Mouse (Mus musculus) brain, embryonic 14.5 days (tissue): ENCODE measurements around the gene Nlrp6. TPM values are rescaled to one million over a fixed set of nuclear protein-coding genes. Genes with fewer than 3 reads are reported as not detected.
"Not testable (repeated sequence)": the region's sequence is repeated elsewhere in the genome, so short reads cannot be mapped to it uniquely, and the experiment has no call there.

Experiments
- DNase-seq: peaks from one replicate; pipeline ENCODE4 v3.0.0-alpha.2; 2011; ENCODE audit warnings: low read depth
- CTCF ChIP-seq: fragments of 200-500 bp; IDR thresholded peaks from 2 replicates; pipeline ENCODE4 v1.5.1; 2012; ENCODE audit warnings: inconsistent platforms, mild to moderate bottlenecking, moderate library complexity, borderline replicate concordance; ENCODE audit not compliant: insufficient read depth, insufficient read length; ENCODE audit errors: extremely low read depth
- POLR2A ChIP-seq: fragments of 200-500 bp; IDR thresholded peaks from 2 replicates; pipeline ENCODE4 v1.6.1; 2012; ENCODE audit warnings: mild to moderate bottlenecking, inconsistent platforms, borderline replicate concordance; ENCODE audit not compliant: poor library complexity, insufficient read depth, insufficient read length, severe bottlenecking; ENCODE audit errors: extremely low read depth
- polyA plus RNA-seq: library from polyadenylated mRNA; depleted of rRNA; stranded (reverse); fragments of >200 nt; gene quantifications from 2 replicates; pipeline ENCODE4 v1.2.3, GENCODE M21; 2012; rRNA removed

Gene Nlrp6
- polyA plus RNA-seq, 1 experiment: 0.21 TPM

- TF ChIP-seq POLR2A: no peak
- TF ChIP-seq CTCF: no peak
- DNase-seq: peak; percentile 22
These were observed 47.3 kb downstream of the Nlrp6 start for GRCm38 (mm10) chr7:140967862-140968591.

DNA sequence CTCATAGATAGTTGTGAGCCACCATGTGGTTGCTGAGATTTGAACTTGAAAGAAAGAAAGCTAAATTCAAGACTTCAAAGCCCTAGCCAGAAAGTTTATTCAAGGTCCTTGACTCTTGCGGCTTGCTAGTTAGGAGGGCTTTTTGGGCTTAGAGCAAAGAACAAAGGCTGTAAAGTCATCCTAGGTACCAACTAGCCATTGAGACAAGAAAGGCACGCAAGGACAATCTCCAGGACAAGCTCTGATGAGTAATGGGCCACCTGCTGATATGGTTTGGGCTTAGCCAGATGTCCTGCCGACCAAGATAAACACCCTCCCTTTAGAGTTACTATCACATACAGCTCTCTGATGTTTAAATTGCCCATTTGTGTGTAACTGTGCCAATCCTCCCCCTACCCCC is 48.0 kb downstream of the Nlrp6 start:
- not testable (repeated sequence) for DNase-seq

- TF ChIP-seq CTCF (no peak), POLR2A (no peak)
These were observed 50.2 kb downstream of the Nlrp6 start for GRCm38 (mm10) chr7:140970931-140971330.

DNA sequence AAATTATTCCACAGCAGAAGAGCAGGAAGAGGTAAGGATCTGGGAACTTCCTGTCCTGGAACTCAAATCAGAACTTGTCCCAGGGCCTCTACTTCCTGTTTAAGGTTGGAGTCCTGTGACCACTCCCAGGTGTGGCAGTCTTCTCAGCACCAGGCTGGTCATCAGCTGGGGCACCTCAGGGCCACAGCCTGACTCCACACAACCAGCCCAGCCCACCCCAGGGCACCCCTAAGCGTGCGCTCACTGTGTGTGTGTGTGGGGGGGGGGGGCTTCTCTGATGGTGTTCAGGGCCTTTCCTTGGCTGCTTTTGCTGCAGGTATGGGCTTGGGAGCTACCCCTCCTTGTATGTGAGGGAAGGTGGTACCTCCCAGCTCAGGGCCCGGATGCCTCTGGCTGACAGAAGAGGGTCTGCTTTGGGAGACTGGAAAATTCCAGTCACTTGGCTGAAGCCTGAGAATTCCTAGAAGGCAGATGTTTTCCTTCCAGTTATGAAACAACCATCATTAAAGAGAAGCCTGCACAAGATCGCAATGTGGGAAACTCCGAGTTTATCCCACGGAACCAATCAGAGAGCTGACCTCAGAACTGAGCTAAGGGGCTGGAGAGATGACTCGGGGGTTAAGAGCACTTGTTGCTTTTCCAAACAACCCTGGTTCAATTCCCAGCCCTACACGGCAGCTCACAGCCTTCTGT is 50.9 kb downstream of the Nlrp6 start:
- no peak for DNase-seq
- no peak for TF ChIP-seq POLR2A
- TF ChIP-seq CTCF: no peak

More at GRCm38 (mm10) chr7:140970931-140971330, 50.2 kb downstream of the Nlrp6 start:
- DNase-seq: peak; percentile 14

DNA sequence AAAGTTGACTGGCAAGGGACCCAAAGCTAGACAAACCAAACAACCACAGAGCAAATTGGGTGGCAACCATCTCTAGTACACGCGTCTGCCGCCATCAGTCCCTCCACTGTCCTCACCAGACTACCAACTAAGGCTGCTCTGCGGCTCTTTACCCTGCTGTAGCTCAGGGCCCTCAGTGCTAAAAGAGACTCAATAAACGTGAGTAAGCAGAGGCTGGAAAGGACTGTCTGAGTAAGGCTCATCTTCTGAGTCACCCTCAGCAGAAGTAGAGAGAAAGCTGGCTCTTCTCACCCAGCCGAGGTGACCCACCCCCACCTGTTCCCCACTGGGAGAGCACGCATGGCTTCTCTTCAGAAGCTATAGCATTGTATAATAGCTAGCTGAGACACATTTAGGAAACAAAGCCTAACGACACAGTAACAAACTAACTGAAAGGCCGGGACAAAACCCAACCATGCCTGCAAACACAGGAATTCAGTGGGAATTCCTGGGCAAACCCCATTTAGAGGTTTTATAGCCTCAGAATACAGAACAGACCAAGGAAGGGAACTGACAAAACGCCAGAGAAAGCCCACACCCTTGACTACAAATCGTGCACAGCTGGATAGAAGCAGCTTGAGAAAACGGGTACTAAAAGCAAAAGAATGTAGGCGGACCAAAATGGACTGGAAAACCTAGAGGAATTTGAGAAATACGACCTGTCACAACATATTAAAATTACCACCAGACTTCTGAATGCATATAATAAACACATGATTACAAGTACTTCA is 52.9 kb downstream of the Nlrp6 start:
- no peak for TF ChIP-seq POLR2A
- no peak for TF ChIP-seq CTCF
- no peak for DNase-seq

DNA sequence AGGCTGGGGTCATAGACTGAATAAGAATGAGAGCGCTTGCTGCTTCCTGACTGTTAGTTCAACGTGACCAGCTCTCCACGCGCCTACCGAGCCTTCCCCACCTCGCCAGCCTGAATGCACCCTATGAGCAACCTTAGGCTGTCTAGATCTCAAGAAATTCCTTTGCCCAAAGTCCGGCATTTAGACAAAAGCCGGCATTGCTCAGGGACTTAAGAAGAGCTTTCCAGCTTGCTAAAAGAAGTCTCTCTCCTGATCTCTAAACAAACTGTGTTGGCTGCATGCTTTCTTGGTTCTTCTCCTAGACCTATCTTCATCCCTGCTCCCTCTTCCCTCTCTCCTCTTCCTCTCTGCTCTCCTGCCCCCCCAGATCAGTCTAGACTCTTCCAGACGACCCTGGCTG is 54.2 kb downstream of the Nlrp6 start:
- DNase-seq: no peak
- no peak for TF ChIP-seq POLR2A
- no peak for TF ChIP-seq CTCF

DNA sequence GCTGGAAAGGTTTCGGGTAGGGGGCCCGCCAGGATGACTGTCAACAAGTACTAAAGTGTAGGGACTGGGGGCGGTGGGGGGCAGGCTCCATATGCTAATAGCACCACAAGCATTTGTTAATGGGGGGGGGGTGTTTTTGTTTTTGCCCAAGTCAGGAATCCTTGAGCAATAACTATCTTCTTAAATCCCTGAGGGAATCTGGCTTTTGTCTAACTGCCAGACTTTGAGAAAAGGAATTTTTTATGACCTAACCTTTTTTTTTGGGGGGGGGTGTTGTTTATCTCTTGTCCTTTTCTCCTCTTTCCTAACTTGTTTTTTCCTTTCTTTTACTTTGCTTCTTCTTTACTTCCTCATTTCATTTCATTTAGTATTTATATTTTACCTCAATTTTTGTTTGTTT is 54.8 kb downstream of the Nlrp6 start:
- TF ChIP-seq CTCF (no peak), POLR2A (no peak)
- DNase-seq: no peak

GRCm38 (mm10) chr7:140976720-140977119 is 56.0 kb downstream of the Nlrp6 start:
- DNase-seq: not testable (repeated sequence)

Other genes with a start within 250 kb of the Nlrp6 start
- gene Olfr45, start 239.0 kb upstream of the Nlrp6 start, polyA plus RNA-seq: not detected in 2 replicates
- gene Olfr541, start 223.6 kb upstream of the Nlrp6 start, polyA plus RNA-seq: not detected in 2 replicates
- gene Cyp2e1, start 157.2 kb upstream of the Nlrp6 start, polyA plus RNA-seq: not detected in 2 replicates
- gene Syce1, start 133.1 kb upstream of the Nlrp6 start, polyA plus RNA-seq: 0.15 and 0.18 TPM in 2 replicates
- 7.7 and 12.8 TPM in 2 replicates for gene Zfp941, start 98.7 kb upstream of the Nlrp6 start, polyA plus RNA-seq
- gene Urah, start 85.9 kb upstream of the Nlrp6 start, polyA plus RNA-seq: 0.25 TPM in 1 of 2 replicates, not detected in the other
- gene Scgb1c1, start 75.4 kb upstream of the Nlrp6 start, polyA plus RNA-seq: 0.23 TPM in 1 of 2 replicates, not detected in the other
- gene Odf3, start 73.1 kb upstream of the Nlrp6 start, polyA plus RNA-seq: 0.06 and 0.07 TPM in 2 replicates
- 0.19 and 0.21 TPM in 2 replicates for gene Gm45785, start 64.6 kb upstream of the Nlrp6 start, polyA plus RNA-seq
- 103 and 106 TPM in 2 replicates for gene Ric8a, start 63.9 kb upstream of the Nlrp6 start, polyA plus RNA-seq
- 26.9 and 32.1 TPM in 2 replicates for gene Bet1l, start 63.3 kb upstream of the Nlrp6 start, polyA plus RNA-seq
- 138 and 146 TPM in 2 replicates for gene Psmd13, start 38.9 kb upstream of the Nlrp6 start, polyA plus RNA-seq
- gene Sirt3, start 38.6 kb upstream of the Nlrp6 start, polyA plus RNA-seq: 41.3 and 46.9 TPM in 2 replicates
- gene Cox8b, start 20.5 kb upstream of the Nlrp6 start, polyA plus RNA-seq: not detected in 2 replicates
- gene Pgghg, start 20.5 kb downstream of the Nlrp6 start, polyA plus RNA-seq: 13.2 and 18.9 TPM in 2 replicates
- 0.78 and 7.3 TPM in 2 replicates for gene Ifitm5, start 29.4 kb downstream of the Nlrp6 start, polyA plus RNA-seq
- not detected in 2 replicates for gene Gm45717, start 35.0 kb downstream of the Nlrp6 start, polyA plus RNA-seq
- gene Ifitm2, start 35.1 kb downstream of the Nlrp6 start, polyA plus RNA-seq: 153 and 201 TPM in 2 replicates
- 23.4 and 31.8 TPM in 2 replicates for gene Ifitm1, start 46.3 kb downstream of the Nlrp6 start, polyA plus RNA-seq
- 13.0 and 26.1 TPM in 2 replicates for gene Ifitm3, start 89.9 kb downstream of the Nlrp6 start, polyA plus RNA-seq
- gene Ifitm6, start 97.0 kb downstream of the Nlrp6 start, polyA plus RNA-seq: 0.73 and 0.77 TPM in 2 replicates
- not detected in 2 replicates for gene Gm17387, start 108.2 kb downstream of the Nlrp6 start, polyA plus RNA-seq
- gene B4galnt4, start 140.2 kb downstream of the Nlrp6 start, polyA plus RNA-seq: 151 and 166 TPM in 2 replicates
- 2.5 and 2.9 TPM in 2 replicates for gene Pkp3, start 157.3 kb downstream of the Nlrp6 start, polyA plus RNA-seq
- 1.8 and 2.1 TPM in 2 replicates for gene Sigirr, start 179.7 kb downstream of the Nlrp6 start, polyA plus RNA-seq
- 0.44 and 1.4 TPM in 2 replicates for gene Ano9, start 196.9 kb downstream of the Nlrp6 start, polyA plus RNA-seq
- gene Ptdss2, start 201.5 kb downstream of the Nlrp6 start, polyA plus RNA-seq: 55.3 and 57.0 TPM in 2 replicates